Mouse (Mus musculus) CH12.LX (cell line): ENCODE measurements around the gene Slc39a9. TPM values are rescaled to one million over a fixed set of nuclear protein-coding genes. Genes with fewer than 3 reads are reported as not detected.

Source experiments
- DNase-seq: peaks from one replicate; pipeline ENCODE4 v3.0.0-alpha.2; 2013; ENCODE audit errors: extremely low read depth
- H3K27ac ChIP-seq: 2 replicates; pipeline ENCODE4 v1.5.1; 2012; ENCODE audit warnings: low read depth, mild to moderate bottlenecking, control low read depth, moderate library complexity; ENCODE audit not compliant: insufficient read depth
- H3K27me3 ChIP-seq: replicated peaks from 2 replicates; pipeline ENCODE3; 2012; ENCODE audit warnings: inconsistent platforms
- H3K36me3 ChIP-seq, 2 experiments: replicated peaks in 1 of 2; 2 replicates each; pipeline versions ENCODE3 to v1.6.1; 2012; ENCODE audit warnings: inconsistent platforms in 1 of 2, low read length in 1 of 2, mild to moderate bottlenecking in 1 of 2, mixed read lengths in 1 of 2, moderate library complexity in 1 of 2; ENCODE audit not compliant: control insufficient read depth in 1 of 2, insufficient read depth in 1 of 2
- H3K4me1 ChIP-seq, 2 experiments: 2 replicates each; pipeline ENCODE4 v1.6.1; 2012; ENCODE audit warnings: inconsistent platforms in 1 of 2, moderate library complexity in 1 of 2; ENCODE audit not compliant: insufficient read depth in 2 of 2, control insufficient read depth in 1 of 2
- H3K4me2 ChIP-seq: 2 replicates; pipeline ENCODE4 v1.6.1; 2012; ENCODE audit warnings: low read depth, mild to moderate bottlenecking, control low read depth; ENCODE audit not compliant: poor library complexity, insufficient read depth, severe bottlenecking
- H3K4me3 ChIP-seq, 3 experiments: fragments of 150-350 bp in 1 of 3; sonication (generic) in 1 of 3; replicated peaks in 1 of 3; 2 replicates each; pipeline versions ENCODE3 to v1.5.1; 2011 to 2012; ENCODE audit warnings: low read depth in 2 of 3, low read length in 2 of 3, mild to moderate bottlenecking in 2 of 3, moderate library complexity in 2 of 3, control low read depth in 1 of 3, improper control_type of control experiment in 1 of 3, inconsistent platforms in 1 of 3, mixed read lengths in 1 of 3; ENCODE audit not compliant: poor library complexity in 1 of 3
- H3K79me2 ChIP-seq: replicated peaks from 2 replicates; pipeline ENCODE4 v1.6.1; 2012; ENCODE audit warnings: mild to moderate bottlenecking, moderate library complexity; ENCODE audit not compliant: control insufficient read depth, poor library complexity, insufficient read depth, severe bottlenecking; ENCODE audit errors: extremely low read depth
- H3K9ac ChIP-seq: 2 replicates; pipeline ENCODE4 v1.6.1; 2012; ENCODE audit warnings: low read depth, mild to moderate bottlenecking, control low read depth, moderate library complexity; ENCODE audit not compliant: insufficient read depth
- H3K9me3 ChIP-seq: replicated peaks from 2 replicates; pipeline ENCODE3; 2012; ENCODE audit warnings: low read length, inconsistent platforms, mixed read lengths
- BHLHE40 ChIP-seq: IDR thresholded peaks from 2 replicates; pipeline ENCODE4 v1.6.1; 2011; ENCODE audit warnings: mild to moderate bottlenecking, low read depth, low read length, improper control_type of control experiment
- CHD2 ChIP-seq: IDR thresholded peaks from 2 replicates; pipeline ENCODE4 v1.6.1; 2011; ENCODE audit warnings: low read length, improper control_type of control experiment
- E2F4 ChIP-seq: IDR thresholded peaks from 2 replicates; pipeline ENCODE4 v1.6.1; 2011; ENCODE audit warnings: low read depth, low read length, improper control_type of control experiment; ENCODE audit not compliant: insufficient replicate concordance
- ELF1 ChIP-seq: IDR thresholded peaks from 2 replicates; pipeline ENCODE4 v1.6.1; 2014; ENCODE audit warnings: low read depth, mild to moderate bottlenecking, inconsistent platforms, low read length, improper control_type of control experiment
- ETS1 ChIP-seq: conservative IDR thresholded peaks from 2 replicates; pipeline ENCODE4 v1.6.1; 2012; ENCODE audit warnings: low read depth, mild to moderate bottlenecking, inconsistent platforms, low read length, improper control_type of control experiment, moderate library complexity
- GABPA ChIP-seq: IDR thresholded peaks from 2 replicates; pipeline ENCODE4 v1.6.1; 2012; ENCODE audit warnings: low read depth, low read length, improper control_type of control experiment, inconsistent platforms; ENCODE audit not compliant: insufficient replicate concordance
- HCFC1 ChIP-seq: IDR thresholded peaks from 2 replicates; pipeline ENCODE4 v1.6.1; 2012; ENCODE audit warnings: low read depth, mild to moderate bottlenecking, inconsistent platforms, low read length, improper control_type of control experiment
- KAT2A ChIP-seq: IDR thresholded peaks from 2 replicates; pipeline ENCODE4 v1.6.1; 2012; ENCODE audit warnings: low read length, improper control_type of control experiment, inconsistent platforms; ENCODE audit not compliant: insufficient replicate concordance
- MAFK ChIP-seq: IDR thresholded peaks from 2 replicates; pipeline ENCODE4 v1.6.1; 2011; ENCODE audit warnings: low read length, improper control_type of control experiment; ENCODE audit not compliant: insufficient replicate concordance
- MAX ChIP-seq: IDR thresholded peaks from 2 replicates; pipeline ENCODE4 v1.6.1; 2011; ENCODE audit warnings: low read length, improper control_type of control experiment
- MEF2A ChIP-seq: IDR thresholded peaks from 2 replicates; pipeline ENCODE4 v1.6.1; 2014; ENCODE audit warnings: low read depth, mild to moderate bottlenecking, inconsistent platforms, low read length, improper control_type of control experiment, borderline replicate concordance
- NELFE ChIP-seq: IDR thresholded peaks from 2 replicates; pipeline ENCODE4 v1.6.1; 2011; ENCODE audit warnings: low read depth, low read length, improper control_type of control experiment
- POLR2A ChIP-seq: IDR thresholded peaks from 2 replicates; pipeline ENCODE4 v1.6.1; 2011; ENCODE audit warnings: low read depth, mild to moderate bottlenecking, improper control_type of control experiment, low read length
- POLR2AphosphoS2 ChIP-seq: IDR thresholded peaks from 2 replicates; pipeline ENCODE4 v1.6.1; 2011; ENCODE audit warnings: low read depth, low read length, improper control_type of control experiment
- RAD21 ChIP-seq: IDR thresholded peaks from 2 replicates; pipeline ENCODE4 v1.6.1; 2011; ENCODE audit warnings: low read depth, mild to moderate bottlenecking, low read length, improper control_type of control experiment, moderate library complexity
- RCOR1 ChIP-seq: conservative IDR thresholded peaks from 2 replicates; pipeline ENCODE4 v1.6.1; 2012; ENCODE audit warnings: low read depth, mild to moderate bottlenecking, inconsistent platforms, low read length, improper control_type of control experiment
- TBP ChIP-seq: conservative IDR thresholded peaks from 2 replicates; pipeline ENCODE4 v1.6.1; 2011; ENCODE audit warnings: low read depth, low read length, improper control_type of control experiment
- USF1 ChIP-seq: IDR thresholded peaks from 2 replicates; pipeline ENCODE4 v1.6.1; 2014; ENCODE audit warnings: low read depth, mild to moderate bottlenecking, inconsistent platforms, low read length, improper control_type of control experiment
- ZNF384 ChIP-seq: IDR thresholded peaks from 2 replicates; pipeline ENCODE4 v1.6.1; 2012; ENCODE audit warnings: low read depth, low read length, improper control_type of control experiment, inconsistent platforms
- dilution Hi-C: fragments of 300-500 bp; cut with MboI; formaldehyde crosslinking; loops from 2 replicates; pipeline ENCODE4 v1.14.3; 2020; ENCODE audit warnings: low sequenced_read_pairs; ENCODE audit not compliant: extremely low pct_unique_long_range_greater_than_20kb, extremely low pct_ligation_motif_present
- in situ Hi-C: fragments of 300-500 bp; cut with MboI; formaldehyde crosslinking; loops from 3 replicates; pipeline ENCODE4 v1.14.3; 2019; ENCODE audit warnings: low sequenced_read_pairs, low pct_ligation_motif_present, low pct_unique_long_range_greater_than_20kb, mixed read lengths
- polyA plus RNA-seq: library from polyadenylated mRNA; unstranded; fragments of >175 nt; gene quantifications from 2 replicates; pipeline ENCODE4 v1.2.1, GENCODE M21; 2012; ENCODE audit warnings: low read depth; ENCODE audit not compliant: insufficient read length
- total RNA-seq, 2 experiments: library from RNA; depleted of rRNA; stranded (reverse); fragments of 300-350 nt in 1 of 2; fragments of >200 nt in 1 of 2; gene quantifications; 2 replicates each; pipeline ENCODE4 v1.2.3; 2012 to 2014

The Slc39a9 gene
- total and polyA plus RNA-seq, 3 experiments: 8.0 to 17.1 (median 9.1) TPM

DNA sequence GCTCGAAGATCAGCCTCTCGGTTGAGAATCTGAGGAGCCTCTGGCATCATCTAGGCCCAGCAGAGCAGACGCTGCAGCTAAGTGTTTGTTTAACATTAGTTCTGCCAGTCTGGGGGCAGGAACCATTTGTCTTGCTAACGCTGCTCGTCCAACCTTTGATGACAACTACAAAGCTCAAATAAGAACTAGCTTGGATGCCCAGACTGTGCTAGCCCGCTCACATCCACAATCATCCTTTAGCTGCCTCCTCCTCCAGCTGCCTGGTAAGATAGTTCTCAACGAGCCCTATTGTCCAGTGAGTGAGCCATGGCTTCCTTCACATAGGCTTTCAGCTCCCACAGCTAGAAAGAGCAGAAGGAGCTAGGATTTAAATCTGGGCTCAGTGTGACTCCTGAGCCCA is 45.4 kb upstream of the Slc39a9 start:
- no peaks in the 10 kb centered on the region for H3K36me3 ChIP-seq
- dilution Hi-C loops (no loop called here), in situ Hi-C loops (loop anchor here (25.0 kb wide), 1 partner anchor 436 kb away; no protein-coding TSS in a partner anchor)
- DNase-seq: no peak
- H3K4me1 ChIP-seq: peaks cover 0 to 5% of the 10 kb centered on the region in 2 experiments; a peak in 2 of 4 replicates
- no peak overlapping the region for H3K27ac ChIP-seq
- no peak overlapping the region for H3K4me3 ChIP-seq
- H3K27me3 ChIP-seq: peaks cover 2% of the 10 kb centered on the region
- H3K9ac ChIP-seq: no peak overlapping the region
- TF ChIP-seq GABPA (no peak), POLR2AphosphoS2 (no peak), KAT2A (no peak), MAFK (no peak), RAD21 (no peak), MAX (no peak), NELFE (no peak), HCFC1 (no peak), TBP (no peak), USF1 (no peak), ELF1 (no peak), ETS1 (no peak), RCOR1 (no peak), ZNF384 (no peak)
- no peaks in the 10 kb centered on the region for H3K79me2 ChIP-seq
- H3K4me2 ChIP-seq: no peak overlapping the region
- H3K9me3 ChIP-seq: no peaks in the 10 kb centered on the region

DNA sequence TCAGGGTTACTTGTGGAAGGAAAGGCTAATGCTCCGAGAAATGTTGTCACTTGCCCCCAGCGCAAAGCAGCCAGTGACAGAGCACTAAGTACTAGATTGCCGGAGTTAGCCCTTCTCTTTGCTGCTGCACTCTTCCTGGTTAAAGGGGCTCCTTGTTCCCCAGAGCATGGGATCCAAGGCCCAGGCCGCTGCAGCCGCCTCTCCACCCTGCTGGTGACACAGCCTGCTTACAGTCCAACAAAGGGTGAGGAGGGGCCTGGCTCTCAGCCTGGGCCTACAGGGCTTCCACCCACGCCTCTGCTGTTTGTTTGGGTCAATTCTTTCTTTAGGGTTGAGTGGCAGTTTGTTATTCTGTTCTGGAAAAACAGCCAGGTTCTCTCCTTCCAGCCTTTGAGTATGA is 44.9 kb upstream of the Slc39a9 start:
- H3K9ac ChIP-seq: no peak overlapping the region
- DNase-seq: no peak
- H3K9me3 ChIP-seq: no peaks in the 10 kb centered on the region
- H3K27ac ChIP-seq: no peak overlapping the region
- in situ Hi-C loops: loop anchor here (25.0 kb wide), 1 partner anchor 436 kb away; no protein-coding TSS in a partner anchor
- no peak overlapping the region for H3K4me2 ChIP-seq
- H3K27me3 ChIP-seq: peaks cover 2% of the 10 kb centered on the region
- no peaks in the 10 kb centered on the region for H3K79me2 ChIP-seq
- dilution Hi-C loops: no loop called here
- no peak overlapping the region for H3K4me3 ChIP-seq
- TF ChIP-seq POLR2A (no peak), ZNF384 (no peak), CHD2 (no peak), ETS1 (no peak), RAD21 (no peak), E2F4 (no peak), BHLHE40 (no peak), MEF2A (no peak)
- H3K36me3 ChIP-seq: no peaks in the 10 kb centered on the region
- peaks cover 0 to 3% of the 10 kb centered on the region in 2 experiments; a peak in 2 of 4 replicates for H3K4me1 ChIP-seq
